Mouse (Mus musculus) cerebellum, postnatal 25 days (tissue): ENCODE measurements around the gene Tnfsf13.
A peak's percentile ranks its signal among the peaks of the same experiment; 100 is the strongest.
"Not testable (repeated sequence)": the region's sequence is repeated elsewhere in the genome, so short reads cannot be mapped to it uniquely, and the experiment has no call there.

Source experiments
- DNase-seq, 2 experiments: peaks; one replicate each; pipeline ENCODE4 v3.0.0; 2021; ENCODE audit warnings: mixed read lengths in 2 of 2

Tnfsf13 gene

GRCm38 (mm10) chr11:69685526-69686148, at the start of gene Tnfsf13:
TSS of gene Tnfsf13 (minus strand) at chr11:69685784.
- DNase-seq = peak; percentile 86 to 88

DNA sequence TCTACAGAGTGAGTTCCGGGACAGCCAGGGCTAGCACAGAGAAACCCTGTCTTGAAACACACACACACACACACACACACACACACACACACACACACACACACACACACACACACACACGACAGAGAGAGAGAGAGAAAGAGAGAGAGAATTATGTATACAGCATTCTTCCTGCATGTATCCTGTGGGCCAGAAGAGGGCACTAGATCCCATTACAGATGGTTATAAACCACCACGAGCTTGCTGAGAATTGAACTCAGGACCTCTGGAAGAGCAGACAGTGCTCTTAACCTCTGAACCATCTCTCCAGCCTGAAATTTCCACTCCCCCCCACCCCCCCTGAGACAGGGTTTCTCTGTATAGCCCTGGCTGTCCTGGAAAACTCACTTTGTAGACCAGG, 45.8 kb upstream of the Tnfsf13 start:
- not testable (repeated sequence) for DNase-seq

DNA sequence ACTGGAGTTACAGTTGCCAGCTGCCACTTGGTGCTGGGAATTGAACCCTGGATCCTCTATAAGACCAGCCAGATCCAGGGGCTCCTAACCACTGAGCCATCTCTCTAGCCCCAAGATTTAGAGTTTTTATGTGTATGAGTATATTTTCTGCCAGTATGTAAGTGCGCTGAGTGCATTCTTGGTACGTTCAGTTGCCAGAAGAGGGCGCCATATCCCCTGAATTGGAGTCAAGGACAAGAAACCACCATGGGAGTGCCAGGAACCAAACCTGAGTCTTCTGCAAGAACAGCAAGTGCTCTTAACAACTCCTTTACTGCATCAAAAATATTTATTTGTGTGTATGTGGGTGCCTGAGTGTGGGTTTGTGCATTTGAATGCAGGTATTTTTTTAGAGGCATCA, 43.5 kb upstream of the Tnfsf13 start:
- DNase-seq = peak; percentile 51 to 75

DNA sequence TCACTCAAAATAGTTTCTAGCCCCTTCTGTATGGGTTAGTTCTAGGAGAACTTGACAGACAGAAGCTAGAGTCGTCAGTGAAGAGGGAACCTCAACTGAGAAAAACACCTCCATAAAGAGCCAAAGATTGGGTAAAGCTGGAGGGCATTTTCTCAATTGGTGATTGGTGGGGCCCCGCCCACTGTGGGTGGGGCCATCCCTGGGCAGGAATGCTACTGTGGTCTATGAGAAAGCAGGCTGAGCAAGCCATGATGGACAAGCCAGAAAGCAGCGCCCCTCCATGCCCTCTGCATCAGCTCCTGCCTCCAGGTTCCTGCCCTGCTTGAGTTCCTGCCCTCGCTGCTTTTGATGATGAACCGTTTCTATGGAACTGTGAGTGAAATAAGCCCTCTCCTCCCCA, 40.4 kb upstream of the Tnfsf13 start:
- no peak for DNase-seq

DNA sequence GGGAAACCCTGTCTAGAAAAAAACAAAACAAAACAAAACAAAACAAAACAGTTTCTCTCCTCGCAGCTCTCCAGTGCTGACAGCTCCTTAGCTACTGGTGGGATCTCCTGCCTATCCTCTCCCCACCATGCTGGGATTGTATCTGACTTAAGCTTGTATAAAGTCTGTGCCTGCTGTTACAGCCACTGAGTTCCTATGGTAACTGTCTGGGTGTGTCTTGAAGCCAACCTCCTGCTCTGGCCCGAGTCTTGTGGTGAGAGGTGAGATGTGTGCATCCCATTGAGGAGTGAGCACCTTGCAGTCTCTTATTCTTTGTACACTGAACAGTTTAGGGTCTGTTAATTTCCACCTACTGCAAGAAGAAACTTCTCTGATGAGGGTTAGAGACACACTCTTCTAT, 37.5 kb upstream of the Tnfsf13 start:
- DNase-seq = no peak

DNA sequence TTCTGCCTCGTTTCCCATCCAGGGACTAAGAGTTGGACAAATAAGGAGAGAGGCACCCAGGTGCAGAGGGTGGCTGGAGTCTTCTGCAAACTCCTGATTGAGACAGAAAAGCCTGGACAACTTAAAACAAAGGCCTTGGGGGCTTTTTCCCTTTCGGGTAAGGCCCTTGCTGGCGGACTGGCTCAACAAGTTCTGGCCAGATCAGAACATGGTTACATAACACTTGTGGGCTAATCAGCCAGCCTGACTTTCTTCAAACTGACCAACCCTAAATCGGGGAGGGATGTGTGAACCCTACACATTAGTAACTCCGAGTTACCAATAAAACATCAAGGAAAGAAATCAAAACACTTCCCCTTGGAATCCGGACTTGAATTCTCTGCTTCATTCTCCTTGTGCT, 35.3 kb upstream of the Tnfsf13 start:
- no peak for DNase-seq

DNA sequence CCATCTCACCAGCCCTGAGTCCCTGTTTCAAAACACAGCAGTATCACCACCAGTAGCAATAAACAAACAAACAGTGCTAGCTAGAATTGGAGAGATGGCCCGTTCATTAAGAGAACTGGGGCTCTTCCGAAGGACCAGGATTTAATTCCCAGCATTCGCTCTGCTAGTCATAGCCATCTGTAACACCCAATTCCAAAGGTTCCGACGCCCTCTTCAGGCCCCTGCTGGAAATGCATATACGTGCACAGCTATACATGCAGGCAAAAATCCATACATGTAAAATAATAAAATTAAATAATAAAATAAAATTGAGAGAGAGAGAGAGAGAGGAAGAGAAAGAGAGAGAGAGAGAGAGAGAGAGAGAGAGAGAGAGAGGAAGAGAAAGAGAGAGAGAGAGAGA, 33.8 kb upstream of the Tnfsf13 start:
- DNase-seq = no peak

- no peak for DNase-seq
Observed at GRCm38 (mm10) chr11:69718661-69719060, 33.1 kb upstream of the Tnfsf13 start.

DNA sequence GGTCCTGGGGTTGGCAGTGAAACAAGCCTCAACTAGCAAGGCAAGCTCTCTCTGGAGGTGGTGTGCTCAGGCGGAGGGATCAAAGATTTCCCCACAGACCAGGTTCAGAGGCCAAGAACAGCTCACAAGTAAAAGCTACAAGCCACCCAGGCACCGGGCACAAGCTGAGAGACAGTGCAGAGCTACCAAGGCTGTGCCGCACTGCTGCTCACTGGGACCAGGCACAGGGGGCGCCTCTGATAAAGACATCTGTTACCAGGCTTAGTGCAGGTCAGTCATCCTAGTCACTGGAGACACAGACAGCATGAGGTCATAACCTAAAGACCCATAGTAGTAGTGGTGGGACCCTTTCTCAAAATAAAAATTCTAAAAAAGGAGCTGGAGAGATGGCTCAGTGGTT, 31.4 kb upstream of the Tnfsf13 start:
- DNase-seq = no peak

DNA sequence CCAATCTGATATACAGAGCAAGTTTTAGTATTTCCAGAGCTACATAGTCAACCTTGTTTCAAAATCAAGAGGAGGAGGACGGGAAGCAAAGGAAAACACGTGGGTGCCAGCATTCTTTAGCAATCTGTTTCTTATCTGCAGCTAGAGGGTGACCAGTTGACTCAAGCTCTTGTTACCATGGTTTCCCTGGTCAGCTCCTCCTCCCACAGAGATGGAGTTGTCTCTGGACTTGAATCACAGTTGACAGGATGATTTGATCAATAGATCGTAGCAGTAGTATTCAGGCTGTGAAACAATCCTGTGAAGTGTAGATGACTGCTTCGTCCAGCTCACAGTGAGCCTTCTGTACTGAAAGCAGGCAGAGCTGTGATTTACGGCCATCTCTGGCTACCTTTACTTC, 30.3 kb upstream of the Tnfsf13 start:
- no peak for DNase-seq

- peak; percentile 30 to 57 for DNase-seq
Observed at GRCm38 (mm10) chr11:69715482-69715881, 29.9 kb upstream of the Tnfsf13 start.

DNA sequence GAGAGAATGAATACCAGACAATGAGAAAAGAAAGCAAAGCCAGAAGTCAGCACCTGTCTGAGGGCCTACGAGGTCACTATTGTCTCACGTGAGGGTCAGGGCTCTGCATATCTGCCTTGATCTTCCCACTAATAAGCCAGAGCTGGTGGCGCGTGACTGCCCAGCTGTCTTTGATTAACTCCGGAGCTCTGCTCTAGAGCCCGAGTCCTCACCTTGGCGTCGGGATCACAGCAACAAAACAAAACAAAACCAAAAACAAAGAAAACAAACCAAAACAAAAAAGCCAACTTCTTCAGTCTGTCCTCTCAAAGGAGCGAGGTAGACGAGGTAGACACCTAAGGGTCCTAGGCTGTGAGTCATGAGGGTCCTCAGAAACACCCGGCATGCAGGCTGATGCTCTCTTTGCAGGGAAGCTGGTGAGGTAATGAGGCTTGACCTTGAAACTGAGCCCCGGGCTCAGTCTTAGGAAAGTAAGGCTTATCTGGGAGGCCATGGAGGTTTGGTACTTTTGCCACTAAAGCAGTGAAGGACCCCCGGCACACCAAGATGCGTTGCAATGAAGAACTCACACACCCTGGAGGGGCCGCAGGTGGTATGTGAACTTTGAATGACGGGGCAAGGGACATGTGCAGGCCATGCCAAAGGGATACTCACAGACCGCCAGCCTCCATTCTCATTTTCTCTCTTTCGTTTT, 29.2 kb upstream of the Tnfsf13 start:
- no peak for DNase-seq

- DNase-seq = no peak
Observed at GRCm38 (mm10) chr11:69712954-69713672, 27.5 kb upstream of the Tnfsf13 start.

DNA sequence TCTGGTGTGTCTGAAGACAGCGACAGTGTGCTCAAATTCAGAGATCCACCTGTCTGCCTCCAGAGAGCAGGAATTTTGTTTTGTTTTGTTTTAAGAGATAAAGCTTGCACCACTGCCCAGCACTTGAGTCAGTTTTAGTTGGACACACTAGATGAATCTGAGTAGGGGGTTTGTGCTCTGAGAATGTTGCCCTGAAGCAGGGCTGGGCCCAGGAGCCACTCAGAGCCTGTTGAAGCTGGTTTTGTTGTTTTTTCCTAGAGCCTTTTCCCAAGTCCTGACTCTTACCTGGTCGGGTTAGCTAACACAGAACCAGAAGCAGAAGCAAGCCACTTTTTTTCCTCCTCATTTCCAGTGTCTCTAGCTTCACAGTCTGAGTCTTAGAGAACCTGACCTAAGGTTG, 25.5 kb upstream of the Tnfsf13 start:
- DNase-seq = no peak

DNA sequence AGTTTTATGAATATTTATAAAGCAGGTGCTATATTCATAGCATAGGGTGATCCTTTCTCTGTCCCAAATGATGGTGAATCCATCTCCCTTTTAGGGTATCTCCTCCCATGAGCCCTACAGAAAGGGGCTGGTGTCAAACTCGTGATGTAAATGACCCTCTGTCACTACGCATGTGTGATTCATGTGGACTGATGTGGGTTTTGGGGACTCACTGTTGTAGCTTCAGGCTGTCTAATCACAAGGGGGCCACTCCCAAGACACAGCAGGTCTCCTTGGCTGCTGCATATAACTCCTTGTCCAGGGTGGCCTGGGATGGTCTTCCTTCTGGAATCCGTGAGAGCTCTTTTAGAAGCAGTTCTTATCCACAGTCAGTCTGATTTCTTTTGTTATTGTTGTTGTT, 24.9 kb upstream of the Tnfsf13 start:
- no peak for DNase-seq

DNA sequence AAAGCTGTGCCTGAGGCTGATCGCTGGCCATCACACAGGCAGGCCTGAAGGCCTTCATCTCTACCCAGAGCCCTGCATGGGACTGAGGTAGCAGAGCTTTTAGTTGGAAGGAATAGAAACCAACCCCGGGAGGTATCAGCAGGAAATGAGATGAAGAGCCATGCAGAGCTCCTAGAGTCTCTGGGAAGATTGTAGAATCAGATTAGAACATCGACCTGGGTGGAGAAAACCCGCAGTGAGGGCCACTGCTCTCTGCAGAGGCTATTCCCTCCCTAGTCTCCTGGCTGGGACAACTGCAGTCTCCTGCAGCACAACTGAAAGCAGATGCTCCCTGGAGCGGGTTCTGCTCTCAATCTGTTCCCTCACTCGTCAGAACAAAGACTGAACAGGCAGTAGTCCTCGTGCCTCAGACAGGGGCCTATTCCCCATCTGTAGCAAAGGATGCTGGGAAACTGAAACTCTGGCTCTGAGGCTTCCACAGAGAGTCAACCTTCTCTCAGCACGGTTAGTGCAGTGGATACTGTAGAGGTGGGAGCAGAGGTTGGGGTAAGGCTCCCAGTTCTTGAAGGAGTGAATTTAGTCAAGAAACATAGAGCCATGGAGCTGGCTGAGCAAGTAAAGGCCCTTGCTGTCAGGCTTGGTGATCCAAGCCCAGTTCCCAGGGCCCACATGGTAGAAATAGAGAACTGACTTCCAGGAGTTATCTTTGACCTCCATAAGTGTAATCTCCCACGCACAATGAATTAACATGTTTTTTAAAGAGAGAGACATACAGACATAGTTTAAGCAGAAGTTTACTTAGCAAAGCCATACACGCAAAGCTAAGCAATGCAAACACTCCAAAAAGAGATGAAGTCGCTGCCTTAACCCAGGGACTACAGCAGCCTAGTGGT, 24.2 kb upstream of the Tnfsf13 start:
- peak; percentile 31 to 38 for DNase-seq

- peak; percentile 36 to 49 for DNase-seq
Observed at GRCm38 (mm10) chr11:69708614-69709265, 23.2 kb upstream of the Tnfsf13 start.

GRCm38 (mm10) chr11:69707873-69708381, 22.3 kb upstream of the Tnfsf13 start:
- no peak for DNase-seq

DNA sequence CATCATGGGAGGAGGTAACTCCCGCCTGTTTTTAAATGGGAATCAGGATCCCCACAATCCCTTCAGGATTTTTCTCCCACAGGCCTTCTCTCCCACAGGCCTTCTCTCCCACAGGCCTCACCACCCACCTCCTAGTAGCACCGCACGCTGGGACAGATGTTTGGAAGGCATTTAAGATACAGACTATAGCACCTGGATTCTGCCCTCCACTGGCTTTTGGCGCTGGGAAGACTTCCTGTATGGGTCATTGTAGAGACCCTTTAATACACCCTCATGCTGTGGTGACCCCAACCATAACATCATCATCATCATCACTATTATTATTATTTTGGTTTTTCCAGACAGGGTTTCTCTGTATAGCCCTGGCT, 21.9 kb upstream of the Tnfsf13 start:
- no peak for DNase-seq

- DNase-seq = peak; percentile 98
Observed at GRCm38 (mm10) chr11:69706775-69707479, 21.3 kb upstream of the Tnfsf13 start.

- DNase-seq = no peak
Observed at GRCm38 (mm10) chr11:69704613-69705010, 19.0 kb upstream of the Tnfsf13 start.
